Mouse (Mus musculus) embryo, embryonic 10 days (tissue): ENCODE data around the gene Map3k7.

Source experiments
- DNase-seq: peaks from one replicate; pipeline ENCODE4 v3.0.0-alpha.2; 2015; ENCODE audit warnings: low spot score

The Map3k7 gene

DNA sequence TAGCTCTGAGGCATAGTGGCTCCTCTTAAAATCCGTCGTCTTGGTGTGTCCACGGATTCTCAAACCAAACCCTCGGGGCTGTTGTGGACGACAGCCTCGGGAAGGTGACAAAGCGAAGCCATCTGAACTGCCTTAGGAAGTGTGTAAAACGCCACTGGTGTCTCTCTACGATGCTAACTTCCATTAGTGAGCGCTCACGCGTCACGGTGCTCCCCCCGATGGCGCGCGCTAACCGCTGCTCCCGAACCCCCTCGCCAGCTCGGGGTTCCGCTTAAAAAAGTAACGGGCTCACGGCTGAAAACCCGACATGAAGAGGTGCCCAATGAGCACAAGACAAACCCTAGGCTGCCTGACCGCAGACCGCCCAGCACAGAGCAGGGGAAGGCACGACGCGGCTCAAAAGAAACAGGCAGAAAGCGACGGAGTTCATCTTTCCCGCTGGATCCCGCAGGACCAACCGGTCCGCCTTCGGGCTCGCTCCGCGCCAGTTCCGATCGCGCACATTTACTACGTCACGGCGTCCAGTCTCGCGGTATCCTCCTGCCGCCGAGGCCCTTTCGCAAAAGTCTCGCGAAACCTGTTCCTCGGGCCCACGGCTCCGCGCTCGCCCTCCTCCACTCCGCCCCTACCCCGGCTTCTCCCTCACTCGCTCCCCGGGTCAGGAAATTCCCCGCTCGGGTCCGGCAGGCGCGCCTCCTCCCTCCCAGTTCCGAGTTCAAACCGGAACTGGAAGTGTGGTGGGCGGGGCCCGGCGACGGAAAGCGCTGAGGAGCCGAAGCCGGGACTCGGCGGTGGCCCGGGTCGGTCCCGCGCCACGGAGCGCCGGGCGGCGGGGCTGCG, at the start of gene Map3k7:
Gene Map3k7, plus strand, starts transcription at position 744 of the 840 bp plus-strand sequence.
- DNase-seq, result peak; percentile 98

DNA sequence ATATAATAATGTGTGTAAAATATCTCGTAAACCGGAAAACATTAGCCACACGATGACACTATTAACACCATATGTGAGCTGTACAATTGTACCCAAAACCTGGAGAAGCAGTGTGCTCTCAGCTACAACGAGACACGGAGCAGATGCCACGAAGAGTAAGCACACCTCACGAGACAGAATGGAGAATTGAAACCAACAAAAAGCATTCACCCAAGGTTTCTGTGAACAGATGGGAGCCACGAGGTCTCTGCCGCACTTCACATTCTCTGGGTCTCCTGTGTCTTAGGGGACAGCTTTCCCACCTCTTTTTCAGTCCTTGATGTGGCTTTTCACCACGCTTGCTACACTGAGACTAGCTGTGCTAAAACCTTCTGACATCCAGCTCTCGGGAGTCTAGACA, 48.8 kb upstream of the Map3k7 start:
- DNase-seq, result no peak

DNA sequence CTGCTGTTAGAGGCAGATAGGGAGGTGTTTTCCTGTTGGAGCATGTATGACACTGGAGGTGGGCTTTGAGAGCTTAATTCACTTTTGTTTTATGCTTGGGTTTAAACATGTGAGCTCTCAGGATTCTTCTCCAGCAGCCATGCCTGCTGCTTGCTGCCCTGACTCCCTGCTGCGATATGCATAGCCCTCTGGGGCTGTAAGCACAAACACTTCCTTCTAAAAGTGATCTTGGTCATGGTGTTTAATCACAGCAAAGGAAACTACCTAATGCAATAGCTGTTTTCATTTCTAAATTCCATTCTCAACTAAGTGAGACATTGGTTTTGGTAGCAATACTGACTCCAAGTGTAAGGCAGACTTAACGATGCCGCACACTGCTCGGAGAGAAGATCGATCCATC, 45.2 kb upstream of the Map3k7 start:
- DNase-seq, result no peak

DNA sequence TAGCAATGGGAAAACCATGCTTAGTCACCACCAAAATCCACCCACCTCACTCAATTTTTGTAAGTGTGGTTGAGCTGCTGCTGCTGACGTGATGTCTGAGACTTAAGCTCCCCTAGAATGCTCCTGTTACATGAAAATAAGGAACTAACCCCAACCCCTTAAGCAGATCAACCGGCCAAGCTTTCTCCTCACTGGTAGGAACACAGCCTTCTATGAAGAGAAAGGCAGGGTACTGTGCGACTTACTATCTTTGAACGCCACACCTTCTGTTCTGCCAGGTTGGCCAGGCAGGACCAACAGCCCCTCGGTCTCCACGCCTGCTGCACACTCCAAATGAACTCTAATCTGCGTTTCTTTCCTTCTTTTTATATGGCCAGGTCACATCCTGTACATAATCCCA, 41.7 kb upstream of the Map3k7 start:
- DNase-seq, result no peak

DNA sequence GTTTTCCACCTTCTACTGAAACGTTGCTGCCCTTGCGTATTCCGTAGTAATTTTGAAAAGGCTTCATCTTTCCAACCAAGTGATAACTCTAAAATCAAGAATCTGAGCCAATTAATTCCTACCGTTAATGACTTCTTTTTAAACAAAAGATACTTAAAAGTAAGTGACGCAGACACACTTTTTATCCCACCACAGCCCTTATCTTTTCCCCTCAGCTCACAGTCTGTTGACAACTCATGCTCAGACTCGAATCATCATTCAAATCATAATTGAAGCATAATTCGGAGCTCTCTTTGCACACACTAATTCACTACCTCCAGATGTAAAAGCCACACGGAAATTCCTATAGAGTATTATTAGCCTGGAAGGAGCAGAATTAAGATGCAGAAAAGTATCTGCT, 40.5 kb upstream of the Map3k7 start:
- no peak for DNase-seq

DNA sequence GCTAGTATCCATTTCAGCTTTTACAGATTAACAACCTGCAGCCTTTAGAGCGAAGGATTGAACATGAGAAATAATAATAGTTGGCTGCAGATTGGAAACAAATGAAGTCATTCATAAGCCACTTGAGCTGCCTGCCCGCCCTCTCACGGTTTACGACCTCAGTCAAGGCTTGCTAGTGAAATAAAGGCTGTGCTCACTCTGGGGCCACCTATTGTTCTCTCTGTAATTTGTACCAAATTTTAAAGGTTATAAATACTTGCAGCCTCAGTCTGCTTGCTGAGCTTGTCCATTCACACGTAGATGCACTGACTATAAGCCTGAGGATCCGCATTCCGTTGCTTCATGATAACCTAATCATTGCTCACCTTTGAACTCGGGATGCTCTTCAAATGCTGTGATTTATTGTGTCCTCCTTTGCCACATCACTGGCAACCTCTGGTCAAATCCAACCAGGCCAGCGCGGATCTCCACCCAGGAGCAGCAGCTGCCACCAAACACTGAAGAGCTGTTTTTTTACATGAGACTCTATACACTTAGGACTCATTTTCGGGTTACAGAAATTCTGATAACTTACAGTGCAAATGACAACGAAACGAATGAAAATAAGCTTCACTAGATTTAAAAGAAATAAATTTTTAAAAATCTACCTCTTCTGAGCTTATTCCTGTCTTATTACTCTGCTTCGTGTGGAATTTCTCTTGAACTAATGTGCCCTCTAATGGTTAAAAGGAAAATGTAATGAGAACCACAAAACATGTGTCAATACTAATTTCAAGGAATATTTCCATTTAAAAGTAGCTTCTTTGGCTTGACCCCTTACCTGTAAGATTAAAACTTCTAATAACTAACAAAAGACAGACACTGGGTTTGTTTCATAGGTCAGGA, 39.4 kb upstream of the Map3k7 start:
- peak; percentile 63 for DNase-seq

DNA sequence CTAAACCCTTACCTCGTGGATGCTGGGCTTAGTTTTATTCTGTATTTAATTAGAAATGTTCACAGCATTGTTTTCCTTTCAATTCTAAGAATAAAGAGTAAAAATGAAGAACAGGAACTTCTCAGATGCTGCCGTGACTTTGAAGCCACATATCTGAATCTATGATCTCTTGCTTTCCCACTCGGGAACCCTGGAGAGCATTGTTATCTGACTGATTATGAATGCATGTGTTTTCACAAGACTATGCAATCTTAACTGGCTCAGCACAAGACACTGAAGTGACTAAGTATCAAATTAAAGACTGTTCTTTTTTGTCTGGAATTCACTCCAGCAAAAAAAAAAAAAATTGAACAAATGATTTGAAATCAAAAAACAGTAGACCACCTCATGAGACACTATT, 30.7 kb upstream of the Map3k7 start:
- no peak for DNase-seq

DNA sequence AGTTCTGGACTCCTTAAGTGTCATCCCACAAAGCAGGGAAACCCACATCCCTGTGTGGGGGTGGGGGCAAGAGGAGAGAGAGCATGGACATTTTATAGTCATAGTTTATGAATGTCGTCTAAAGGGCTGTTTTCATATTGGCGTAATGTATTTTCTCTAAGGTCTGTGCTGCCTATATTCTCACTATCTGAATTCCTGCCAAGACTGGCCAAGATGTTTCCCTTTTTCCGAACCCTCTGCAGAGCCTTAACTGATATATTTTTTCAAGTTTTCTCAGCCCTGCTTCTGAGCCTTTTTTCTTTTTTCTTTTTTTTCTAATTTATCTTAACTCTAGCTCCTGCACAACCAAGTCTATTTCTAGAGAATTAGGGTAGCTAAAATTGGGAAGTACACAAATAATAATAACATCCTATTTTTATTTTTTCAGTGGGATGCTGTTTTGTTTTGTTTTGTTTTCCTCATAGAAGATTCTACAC, 28.0 kb upstream of the Map3k7 start:
- DNase-seq, result no peak

DNA sequence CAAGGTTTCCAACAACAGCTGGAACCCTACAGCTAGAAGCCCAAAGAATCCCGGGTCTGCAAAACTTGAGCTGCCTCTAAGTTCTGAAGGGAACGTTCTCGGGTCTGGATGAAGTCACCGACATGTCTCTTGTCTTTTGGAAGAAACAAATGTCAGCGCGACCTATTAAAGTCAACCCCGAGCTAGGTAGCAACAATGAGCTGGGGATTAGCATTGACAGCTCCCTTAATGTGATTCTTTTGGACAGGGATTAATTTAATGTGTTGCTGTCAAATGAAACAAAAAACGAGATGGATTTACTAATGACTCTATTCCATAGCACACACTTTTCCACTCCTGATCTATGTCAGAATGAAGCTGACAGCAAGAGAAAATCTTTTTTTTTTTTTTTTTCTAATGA, 27.5 kb upstream of the Map3k7 start:
- DNase-seq, result peak; percentile 65

DNA sequence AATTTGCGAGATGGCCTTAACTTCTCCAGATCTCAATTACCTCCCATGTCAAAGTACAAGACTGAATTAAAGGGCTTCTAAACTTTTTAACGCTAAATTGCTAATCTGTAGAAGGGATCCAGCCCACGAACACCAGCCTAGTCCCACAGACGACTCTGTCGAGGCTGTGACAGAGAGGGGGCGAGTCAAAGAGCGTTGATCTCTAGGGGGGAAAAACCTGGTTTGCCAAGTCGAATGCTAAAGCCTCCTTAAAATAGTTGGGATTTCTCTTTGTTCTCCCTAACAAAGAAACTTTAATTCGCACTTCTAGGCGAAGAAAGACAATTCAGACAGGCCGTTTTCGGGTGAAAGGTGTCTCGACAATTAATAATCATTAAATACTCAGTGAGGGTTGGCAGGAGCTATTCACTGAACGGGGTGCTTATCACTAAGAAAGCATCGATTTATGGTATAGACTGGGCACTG, 27.0 kb upstream of the Map3k7 start:
- DNase-seq, result peak; percentile 14

DNA sequence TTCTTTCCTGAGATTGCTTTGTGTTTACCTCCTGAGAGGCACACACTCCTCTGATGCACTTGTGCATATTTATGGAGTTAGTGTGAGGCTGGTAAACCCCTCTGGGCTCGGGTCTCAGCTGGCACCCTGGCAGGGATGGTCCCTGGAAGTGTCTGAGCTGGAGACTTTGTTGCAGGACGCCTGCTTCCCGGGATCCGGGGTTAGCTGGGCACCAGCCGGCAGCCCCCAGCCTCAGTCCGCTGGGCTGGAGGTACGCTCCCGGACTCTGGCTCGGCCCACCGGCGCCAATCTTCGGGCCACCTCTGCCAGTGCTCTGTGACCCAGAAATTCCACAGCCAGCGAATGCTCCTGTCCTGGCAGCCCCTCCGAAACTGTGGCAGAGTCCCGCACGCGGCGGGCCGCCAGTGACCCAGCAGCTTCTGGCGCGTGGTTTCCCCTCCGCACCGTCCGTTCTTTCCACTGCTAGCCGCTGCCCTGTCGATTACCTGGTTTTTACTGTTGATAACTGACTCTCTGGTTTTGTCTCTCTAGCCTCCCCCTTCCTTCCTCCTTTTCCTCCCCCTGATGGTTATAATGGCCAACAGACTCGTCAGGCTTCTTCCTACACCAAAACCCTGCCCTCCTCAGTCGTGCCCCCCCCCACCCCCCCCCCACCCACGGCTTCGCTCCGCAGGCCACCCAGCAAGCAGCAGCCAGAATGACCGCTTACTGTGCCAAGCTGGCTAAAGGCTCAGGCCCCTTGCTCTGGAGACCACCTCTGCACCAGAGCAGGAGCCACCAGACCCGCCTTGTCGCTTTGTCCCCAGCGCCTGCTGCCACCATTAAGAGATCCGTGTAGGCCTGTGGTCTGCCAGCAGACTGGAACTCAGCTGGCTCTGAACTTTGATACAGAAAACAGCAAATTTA, 26.3 kb upstream of the Map3k7 start:
- peak; percentile 65 for DNase-seq

DNA sequence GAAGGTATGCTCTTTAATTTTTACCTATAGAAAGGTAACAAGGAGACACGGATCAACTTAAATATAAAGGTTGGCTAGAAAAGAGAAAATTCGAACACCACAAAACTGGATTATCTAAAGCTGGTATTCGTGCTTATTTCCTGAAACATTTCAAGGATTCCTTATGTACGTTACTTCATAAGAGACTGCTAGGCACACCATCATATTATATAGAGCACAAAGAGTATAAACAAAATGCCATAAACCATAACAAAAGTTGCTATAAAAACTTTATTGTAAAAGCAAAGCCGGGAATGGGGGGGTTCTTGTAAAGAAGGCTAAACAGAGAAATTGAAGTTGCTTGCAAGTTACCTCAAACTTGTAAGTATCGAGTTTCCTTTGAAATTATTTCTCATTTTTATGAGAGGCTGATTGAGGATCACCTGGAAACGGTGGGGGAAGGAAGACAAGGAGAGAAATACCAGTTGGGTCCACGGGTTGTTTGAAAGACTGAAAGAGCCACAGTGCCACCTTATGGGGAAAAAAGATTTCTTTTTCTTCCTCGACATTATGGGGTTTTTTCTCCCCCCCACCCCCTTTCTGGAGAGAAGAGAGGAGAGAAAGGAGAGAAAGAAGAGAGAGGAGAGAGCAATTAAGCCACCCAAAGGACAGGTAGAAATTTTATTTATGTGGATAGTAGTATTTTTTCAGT, 25.3 kb upstream of the Map3k7 start:
- DNase-seq, result peak; percentile 76

DNA sequence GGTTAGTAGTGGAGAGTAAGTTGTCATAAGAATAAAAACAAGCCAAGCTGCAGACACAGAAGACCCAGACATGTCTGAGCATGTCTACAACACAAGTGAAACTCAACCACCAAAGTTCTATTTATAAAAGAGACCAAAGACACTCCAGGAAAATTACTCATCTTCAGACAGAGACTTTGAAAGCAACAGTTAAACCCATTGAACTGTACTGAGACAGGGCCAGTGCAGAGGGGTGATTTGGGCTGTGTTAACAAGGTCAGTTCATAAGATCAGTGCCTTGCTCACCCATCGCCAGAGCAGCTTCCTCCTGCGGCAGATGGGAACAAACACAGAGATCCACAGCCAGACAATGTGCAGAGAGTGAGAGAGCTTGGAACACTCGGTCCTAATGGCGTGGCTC, 22.3 kb upstream of the Map3k7 start:
- DNase-seq, result no peak

DNA sequence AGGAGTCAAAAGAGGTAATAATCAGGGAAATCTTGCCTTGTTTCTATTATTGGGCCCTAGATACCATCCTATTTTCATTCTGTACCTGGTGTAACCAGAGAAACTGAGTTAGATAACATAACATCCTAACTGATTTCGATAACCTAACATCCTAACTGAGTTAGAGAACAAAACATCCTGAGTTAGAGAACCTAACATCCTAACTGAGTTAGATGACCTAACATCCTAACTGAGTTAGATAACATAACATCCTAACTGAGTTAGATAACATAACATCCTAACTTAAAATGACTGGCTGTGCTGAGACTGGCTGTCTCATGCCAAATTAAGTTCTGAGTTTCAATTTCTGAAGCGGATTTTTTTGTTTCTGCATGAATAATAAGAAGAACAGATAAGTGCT, 20.9 kb upstream of the Map3k7 start:
- DNase-seq, result no peak

DNA sequence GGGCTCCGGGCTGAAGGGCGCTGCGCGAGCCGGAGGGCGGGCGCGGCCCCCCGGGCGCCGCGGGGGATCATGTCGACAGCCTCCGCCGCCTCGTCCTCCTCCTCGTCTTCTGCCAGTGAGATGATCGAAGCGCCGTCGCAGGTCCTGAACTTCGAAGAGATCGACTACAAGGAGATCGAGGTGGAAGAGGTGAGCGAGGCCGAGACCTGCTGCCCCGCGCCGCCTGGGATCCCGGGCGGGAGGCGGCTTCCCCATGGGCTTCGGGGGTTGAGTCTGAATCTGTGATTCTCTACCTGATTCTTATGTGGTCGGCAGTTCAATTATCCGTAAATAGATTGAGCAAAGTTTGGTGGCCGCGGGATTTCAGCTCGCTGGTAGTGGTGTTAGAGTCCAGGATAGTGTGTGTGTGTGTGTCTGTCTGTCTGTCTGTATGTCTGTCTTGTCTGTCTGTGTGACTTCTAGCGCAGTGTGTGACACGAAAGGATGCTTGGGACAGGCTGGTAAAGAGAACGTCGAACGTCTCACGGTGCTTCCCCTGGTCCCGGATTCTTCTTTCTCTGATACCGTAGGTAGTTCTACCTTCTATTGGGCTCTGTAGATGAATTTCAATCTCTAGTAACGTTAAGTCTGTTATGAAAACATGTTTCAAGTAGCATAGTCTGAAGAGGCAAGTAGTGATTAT, 438 bp downstream of the Map3k7 start:
- DNase-seq, result peak; percentile 15

DNA sequence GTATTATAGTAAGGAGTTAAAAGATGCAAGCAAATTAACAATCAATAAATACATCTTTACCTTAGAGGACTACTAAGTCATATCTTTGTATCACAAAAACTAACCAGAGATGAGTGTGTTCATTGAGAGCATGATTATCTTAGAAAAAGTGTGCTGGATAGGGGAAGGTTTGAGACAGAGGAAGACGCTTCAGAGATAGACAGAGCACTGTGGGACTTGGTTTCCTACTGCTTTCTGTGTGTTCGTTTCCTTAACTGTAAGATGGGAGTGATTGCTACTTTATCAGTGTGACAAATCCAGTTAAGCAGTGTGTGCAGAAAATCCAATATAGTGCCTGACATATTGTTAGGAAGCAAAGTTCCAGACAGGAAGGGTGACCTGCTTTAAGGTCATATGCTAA, 1.3 kb downstream of the Map3k7 start:
- DNase-seq, result no peak

DNA sequence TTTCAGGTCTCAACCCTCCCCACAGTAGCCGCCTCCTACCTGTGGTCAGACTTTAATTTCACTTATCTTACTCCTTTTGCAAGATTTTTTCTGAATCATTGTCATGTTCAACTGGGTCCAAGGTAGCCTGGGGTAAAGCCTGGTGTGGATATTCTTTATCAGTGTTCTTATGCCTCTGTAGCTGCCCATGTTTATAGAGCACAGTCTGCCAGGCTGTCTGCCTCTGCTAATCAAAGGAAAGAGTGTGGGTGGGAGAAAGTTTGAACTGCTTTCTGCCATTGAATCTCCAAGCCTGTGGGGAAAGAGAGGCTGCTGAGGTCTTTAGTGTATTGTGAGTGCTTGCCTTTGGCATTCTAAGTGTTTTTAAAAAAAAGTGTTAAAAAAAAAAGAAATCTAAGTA, 7.5 kb downstream of the Map3k7 start:
- no peak for DNase-seq

DNA sequence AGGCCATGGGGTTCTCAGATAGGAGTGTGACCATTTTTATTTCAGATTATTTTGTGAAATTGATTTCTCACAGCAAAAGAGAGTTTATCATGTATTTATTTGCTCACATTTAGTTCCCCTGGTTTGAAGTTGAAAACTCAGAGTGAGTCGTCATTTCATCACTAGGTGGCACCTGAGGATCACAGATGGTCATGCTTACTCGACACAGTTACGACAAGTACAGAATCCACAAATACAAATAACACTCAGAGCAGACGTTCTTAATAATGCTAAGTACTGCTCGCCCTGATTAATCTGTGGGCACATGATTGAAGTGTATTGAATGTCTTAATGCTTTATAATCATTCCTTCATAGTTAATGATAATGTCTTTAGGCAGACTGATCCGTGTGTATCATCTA, 8.3 kb downstream of the Map3k7 start:
- no peak for DNase-seq

DNA sequence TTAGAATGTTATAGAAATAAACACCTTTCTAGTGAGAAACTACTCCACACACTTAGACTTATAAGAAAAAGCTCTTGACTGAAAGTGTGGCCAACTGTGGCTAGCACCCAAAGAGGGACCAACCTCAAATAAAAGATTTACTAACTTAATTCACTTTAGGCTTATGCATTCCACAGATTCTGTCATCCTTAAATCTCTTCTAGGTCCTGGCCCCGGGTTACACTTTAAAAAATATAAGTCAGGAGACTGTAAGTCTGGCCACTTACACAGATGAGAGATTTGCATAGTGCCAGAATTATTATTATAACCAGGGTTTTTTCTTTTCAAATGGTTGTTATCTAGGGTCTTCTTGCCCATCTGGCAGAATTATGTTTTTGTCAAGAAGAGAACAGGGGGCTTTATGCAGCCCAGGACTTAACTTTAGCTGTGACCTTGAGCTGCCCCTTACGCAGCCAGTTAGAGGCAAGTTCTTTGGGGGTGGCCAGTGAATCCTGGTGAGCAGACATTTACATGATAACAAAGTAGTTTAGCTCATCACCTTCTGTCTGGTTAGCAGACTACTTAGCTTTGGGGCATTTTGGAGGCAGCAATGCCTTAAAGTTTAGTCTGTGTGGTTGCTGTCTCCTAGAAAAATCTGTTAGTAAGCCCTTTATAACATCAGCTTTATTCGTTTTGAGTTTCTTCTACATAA, 11.5 kb downstream of the Map3k7 start:
- no peak for DNase-seq

DNA sequence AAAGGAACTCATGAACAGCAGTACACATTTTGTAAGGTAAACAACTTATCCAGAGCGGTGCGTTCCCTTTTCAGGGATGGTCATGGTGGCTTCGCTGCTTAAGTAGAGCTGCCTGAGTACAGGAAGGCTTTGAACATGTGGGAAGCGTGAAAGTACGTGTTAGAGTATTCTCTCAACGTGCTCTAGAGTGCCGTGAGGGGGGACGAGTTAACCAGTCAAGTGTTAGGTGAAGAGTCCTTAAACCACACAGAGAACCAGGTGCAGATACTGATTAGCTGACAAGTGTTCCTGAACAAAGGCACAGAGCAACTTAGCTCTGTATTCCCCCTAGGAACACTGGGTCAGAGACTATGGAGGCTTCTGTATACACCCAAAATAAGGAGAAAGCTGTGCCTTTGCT, 18.0 kb downstream of the Map3k7 start:
- no peak for DNase-seq
